Mouse (Mus musculus) stomach, embryonic 14.5 days (tissue): ENCODE results near the gene Sp2. TPM values are rescaled to one million over a fixed set of nuclear protein-coding genes. Genes with fewer than 3 reads are reported as not detected.

Source experiments
- ATAC-seq: fragments of 200-750 bp; cut with Nextera tagmentation; 2 replicates; pipeline ENCODE4 v1.8.0; 2017; ENCODE audit warnings: low read depth, moderate TSS enrichment; ENCODE audit not compliant: insufficient number of reproducible peaks, insufficient read depth, low FRiP score
- H3K27ac ChIP-seq: fragments of 300-500 bp; sonication (generic); 2 replicates; pipeline ENCODE4 v1.5.1; 2014; ENCODE audit warnings: mild to moderate bottlenecking, low read length, moderate library complexity, mixed read lengths
- H3K27me3 ChIP-seq: fragments of 300-500 bp; sonication (generic); 2 replicates; pipeline ENCODE4 v1.6.1; 2014; ENCODE audit warnings: low read length, control low read depth, mixed read lengths; ENCODE audit not compliant: control insufficient read depth, insufficient read depth
- H3K36me3 ChIP-seq: fragments of 300-500 bp; sonication (generic); 2 replicates; pipeline ENCODE4 v1.6.1; 2014; ENCODE audit warnings: mild to moderate bottlenecking, control low read depth, low read length, moderate library complexity, mixed read lengths; ENCODE audit not compliant: control insufficient read depth, insufficient read depth
- H3K4me1 ChIP-seq: fragments of 300-500 bp; sonication (generic); 2 replicates; pipeline ENCODE4 v1.6.1; 2014; ENCODE audit warnings: low read length, control low read depth, mixed read lengths; ENCODE audit not compliant: control insufficient read depth, insufficient read depth
- H3K4me2 ChIP-seq: fragments of 300-500 bp; sonication (generic); replicated peaks from 2 replicates; pipeline ENCODE4 v1.6.1; 2014; ENCODE audit warnings: low read depth, low read length, control low read depth
- H3K4me3 ChIP-seq: fragments of 300-500 bp; sonication (generic); 2 replicates; pipeline ENCODE4 v1.5.1; 2014; ENCODE audit warnings: low read depth, low read length, control low read depth
- H3K9ac ChIP-seq: fragments of 300-500 bp; sonication (generic); replicated peaks from 2 replicates; pipeline ENCODE4 v1.6.1; 2014; ENCODE audit warnings: low read depth, mild to moderate bottlenecking, control low read depth, low read length, moderate library complexity, mixed read lengths
- H3K9me3 ChIP-seq: fragments of 300-500 bp; sonication (generic); 2 replicates; pipeline ENCODE4 v1.6.1; 2016; ENCODE audit warnings: low read depth, low read length, control low read depth; ENCODE audit not compliant: control insufficient read depth
- WGBS: fragments of 180-500 bp; shearing (Covaris S2); extraction: QIAGEN DNeasy Blood & Tissue Kit; methylation state at CpG from one replicate; pipeline ENCODE4 v1.1.7; 2014; 5-methylcytosine and 5-hydroxymethylcytosine counted together
- polyA plus RNA-seq: library from polyadenylated mRNA; unstranded; fragments of >200 nt; fragmentation: Nextera tagmentation; extraction: Ambion mirVana; gene quantifications from 2 replicates; pipeline ENCODE4 v1.2.1, GENCODE M21; 2014

The Sp2 gene
- polyA plus RNA-seq, 1 experiment from 2014 or later: 19.1 TPM

- WGBS: 83% methylated on average over 12 of the region's 12 CpGs
- Histone ChIP-seq H3K9ac (no peak overlapping the region), H3K9me3 (no peaks in the 10 kb centered on the region), H3K4me3 (no peak overlapping the region), H3K4me2 (no peak overlapping the region), H3K27me3 (no peaks in the 10 kb centered on the region), H3K27ac (no peak overlapping the region), H3K4me1 (peaks cover 2% of the 10 kb centered on the region; the same call in 1 of the 2 replicates), H3K36me3 (peaks cover 13% of the 10 kb centered on the region)
- ATAC-seq: no peak
These were observed 74.2 kb downstream of the Sp2 start for GRCm38 (mm10) chr11:96908594-96908993.

- ATAC-seq: no peak
- H3K27ac ChIP-seq: peak overlapping the region; percentile 7; the same call in 1 of the 2 replicates
- WGBS: 34% methylated on average over 15 of the region's 15 CpGs
These were observed 76.2 kb downstream of the Sp2 start for GRCm38 (mm10) chr11:96906431-96907161.

More at GRCm38 (mm10) chr11:96906431-96907161, 76.2 kb downstream of the Sp2 start:
- H3K9ac ChIP-seq: no peak overlapping the region
- H3K27me3 ChIP-seq: no peaks in the 10 kb centered on the region
- H3K4me2 ChIP-seq: no peak overlapping the region
- H3K36me3 ChIP-seq: peaks cover 10% of the 10 kb centered on the region
- no peak overlapping the region for H3K4me3 ChIP-seq
- no peaks in the 10 kb centered on the region for H3K9me3 ChIP-seq
- peaks cover 11% of the 10 kb centered on the region for H3K4me1 ChIP-seq

Other genes starting within 250 kb of the Sp2 start
- 8.3 and 9.6 TPM in 2 replicates for gene Snx11, start 205.4 kb downstream of the Sp2 start, polyA plus RNA-seq
- gene Cbx1, start 193.8 kb downstream of the Sp2 start, polyA plus RNA-seq: 100 and 105 TPM in 2 replicates
- gene Nfe2l1, start 153.0 kb downstream of the Sp2 start, polyA plus RNA-seq: 30.4 and 36.4 TPM in 2 replicates
- 136 and 141 TPM in 2 replicates for gene Copz2, start 133.1 kb downstream of the Sp2 start, polyA plus RNA-seq
- gene Cdk5rap3, start 66.5 kb downstream of the Sp2 start, polyA plus RNA-seq: 65.2 and 68.7 TPM in 2 replicates
- gene Prr15l, start 54.9 kb downstream of the Sp2 start, polyA plus RNA-seq: 46.8 and 48.7 TPM in 2 replicates
- 25.2 and 26.5 TPM in 2 replicates for gene Pnpo, start 39.0 kb downstream of the Sp2 start, polyA plus RNA-seq
- 0.15 and 0.42 TPM in 2 replicates for gene Sp6, start 30.4 kb upstream of the Sp2 start, polyA plus RNA-seq
- 17.7 and 19.7 TPM in 2 replicates for gene Scrn2, start 47.0 kb upstream of the Sp2 start, polyA plus RNA-seq
- gene Lrrc46, start 58.4 kb upstream of the Sp2 start, polyA plus RNA-seq: 0.38 TPM in 1 of 2 replicates, not detected in the other
- gene Mrpl10, start 58.6 kb upstream of the Sp2 start, polyA plus RNA-seq: 86.7 and 89.2 TPM in 2 replicates
- gene Osbpl7, start 67.7 kb upstream of the Sp2 start, polyA plus RNA-seq: 4.5 and 8.2 TPM in 2 replicates
- 0.20 TPM in 1 of 2 replicates, not detected in the other for gene Tbx21, start 132.4 kb upstream of the Sp2 start, polyA plus RNA-seq
- gene Tbkbp1, start 168.5 kb upstream of the Sp2 start, polyA plus RNA-seq: 3.7 TPM in 2 replicates
- gene Kpnb1, start 204.9 kb upstream of the Sp2 start, polyA plus RNA-seq: 65.1 and 67.7 TPM in 2 replicates